Mouse (Mus musculus) cortical plate, adult 2 months (tissue): Measurements from ENCODE around the gene Syne2.

Experiments used
- CTCF ChIP-seq: fragments of 200-500 bp; IDR thresholded peaks from 2 replicates; pipeline ENCODE4 v1.5.1; 2011; ENCODE audit warnings: mild to moderate bottlenecking, control low read depth, low read length; ENCODE audit not compliant: insufficient read depth; ENCODE audit errors: extremely low read depth
- POLR2A ChIP-seq: fragments of 200-500 bp; IDR thresholded peaks from 2 replicates; pipeline ENCODE4 v1.6.1; 2011; ENCODE audit warnings: mild to moderate bottlenecking, low read length, control low read depth; ENCODE audit not compliant: insufficient read depth; ENCODE audit errors: extremely low read depth

DNA sequence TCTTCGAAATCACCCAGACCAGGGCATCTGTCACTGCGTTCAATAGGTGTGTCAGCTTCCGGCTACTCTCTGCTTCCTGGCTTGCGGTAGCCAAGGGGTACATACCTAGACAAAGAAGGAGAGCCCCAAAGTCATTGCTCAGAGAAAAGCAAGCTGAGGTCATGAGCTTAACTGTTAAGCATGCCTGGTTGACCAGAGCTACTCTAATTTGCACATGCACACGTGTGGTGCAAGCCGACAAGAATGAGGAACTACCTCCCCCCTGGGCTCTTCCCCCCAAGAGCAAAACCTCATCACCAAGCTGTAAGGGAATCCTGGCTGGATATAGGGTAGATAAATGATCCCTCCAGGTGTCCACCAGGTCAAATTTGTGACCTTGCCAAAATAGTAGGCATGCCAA lies 305.3 kb downstream of the Syne2 start:
- no peak for TF ChIP-seq CTCF
- no peak for TF ChIP-seq POLR2A
